Mouse (Mus musculus) cortical plate, adult 2 months (tissue): ENCODE measurements around the gene Anapc1.
"Not testable (repeated sequence)": the region's sequence is repeated elsewhere in the genome, so short reads cannot be mapped to it uniquely, and the experiment has no call there.

ENCODE experiments used
- CTCF ChIP-seq: fragments of 200-500 bp; IDR thresholded peaks from 2 replicates; pipeline ENCODE4 v1.5.1; 2011; ENCODE audit warnings: mild to moderate bottlenecking, control low read depth, low read length; ENCODE audit not compliant: insufficient read depth; ENCODE audit errors: extremely low read depth
- POLR2A ChIP-seq: fragments of 200-500 bp; IDR thresholded peaks from 2 replicates; pipeline ENCODE4 v1.6.1; 2011; ENCODE audit warnings: mild to moderate bottlenecking, low read length, control low read depth; ENCODE audit not compliant: insufficient read depth; ENCODE audit errors: extremely low read depth

DNA sequence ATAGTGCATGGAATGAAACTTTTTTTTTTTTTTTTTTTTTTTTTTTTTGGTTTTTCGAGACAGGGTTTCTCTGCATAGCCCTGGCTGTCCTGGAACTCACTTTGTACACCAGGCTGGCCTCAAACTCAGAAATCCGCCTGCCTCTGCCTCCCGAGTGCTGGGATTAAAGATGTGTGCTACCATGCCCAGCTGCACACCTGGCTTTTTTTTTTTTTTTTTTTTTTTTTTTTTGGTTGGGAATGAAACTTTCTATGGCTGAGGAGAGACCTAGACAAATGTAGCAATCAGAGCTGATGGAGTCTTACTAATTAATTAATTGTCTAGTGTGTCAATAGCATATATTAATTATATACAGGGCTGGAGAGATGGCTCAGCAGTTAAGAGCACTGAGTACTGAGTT lies 6.6 kb upstream of the Anapc1 start:
- TF ChIP-seq CTCF, POLR2A: not testable (repeated sequence)
